Mouse (Mus musculus): ENCODE measurements around the gene Catsper4.
"Not testable (repeated sequence)": the region's sequence is repeated elsewhere in the genome, so short reads cannot be mapped to it uniquely, and the experiment has no call there.

Gene Catsper4

GRCm38 (mm10) chr4:134227194-134227593 is at the start of gene Catsper4:
Gene Catsper4, minus strand, starts transcription at chr4:134227383.
- no peak for DNase-seq (ENCODE audit: low spot score)

- no peak for DNase-seq (ENCODE audit: low spot score)
These were observed 46.5 kb upstream of the Catsper4 start for GRCm38 (mm10) chr4:134273417-134274345.

- DNase-seq (ENCODE audit: low spot score), result no peak
These were observed 45.7 kb upstream of the Catsper4 start for GRCm38 (mm10) chr4:134272731-134273416.

- no peak for DNase-seq (ENCODE audit: low spot score)
These were observed 44.8 kb upstream of the Catsper4 start for GRCm38 (mm10) chr4:134271979-134272378.

- not testable (repeated sequence) for DNase-seq (ENCODE audit: low spot score)
These were observed 42.4 kb upstream of the Catsper4 start for GRCm38 (mm10) chr4:134269622-134270021.

GRCm38 (mm10) chr4:134268102-134268655 is 41.0 kb upstream of the Catsper4 start:
- peak; percentile 85 for DNase-seq (ENCODE audit: low spot score)

- no peak for DNase-seq (ENCODE audit: low spot score)
These were observed 38.8 kb upstream of the Catsper4 start for GRCm38 (mm10) chr4:134265860-134266585.

GRCm38 (mm10) chr4:134263191-134263590 is 36.0 kb upstream of the Catsper4 start:
- no peak for DNase-seq (ENCODE audit: low spot score)

- no peak for DNase-seq (ENCODE audit: low spot score)
These were observed 31.2 kb upstream of the Catsper4 start for GRCm38 (mm10) chr4:134258354-134258753.

GRCm38 (mm10) chr4:134257198-134258009 is 30.2 kb upstream of the Catsper4 start:
- DNase-seq (ENCODE audit: low spot score), result no peak

GRCm38 (mm10) chr4:134256407-134257197 is 29.4 kb upstream of the Catsper4 start:
- no peak for DNase-seq (ENCODE audit: low spot score)

- no peak for DNase-seq (ENCODE audit: low spot score)
These were observed 28.7 kb upstream of the Catsper4 start for GRCm38 (mm10) chr4:134255854-134256253.

GRCm38 (mm10) chr4:134254835-134255234 is 27.7 kb upstream of the Catsper4 start:
- no peak for DNase-seq (ENCODE audit: low spot score)

- DNase-seq (ENCODE audit: low spot score), result no peak
These were observed 26.6 kb upstream of the Catsper4 start, which contains the start of gene Grrp1 for GRCm38 (mm10) chr4:134253722-134254324. Gene Grrp1, minus strand, starts transcription at chr4:134254106.

- DNase-seq (ENCODE audit: low spot score), result no peak
These were observed 25.9 kb upstream of the Catsper4 start for GRCm38 (mm10) chr4:134252911-134253721.

- no peak for DNase-seq (ENCODE audit: low spot score)
These were observed 25.1 kb upstream of the Catsper4 start for GRCm38 (mm10) chr4:134252131-134252910.

- no peak for DNase-seq (ENCODE audit: low spot score)
These were observed 24.3 kb upstream of the Catsper4 start for GRCm38 (mm10) chr4:134251241-134252130.
